Mouse (Mus musculus): ENCODE measurements at regions not wholly inside any gene's neighbourhood (a gene's known extent, or its start where the extent isn't known, plus 50 kb on each side); places are given as distances from the start of the nearest gene placed in this dataset.

- intact Hi-C loops (cut with DNase I), result no loop called here
Measured at GRCm38 (mm10) chr4:110119874-110120273, 142.0 kb downstream of the Dmrta2 start.

DNA sequence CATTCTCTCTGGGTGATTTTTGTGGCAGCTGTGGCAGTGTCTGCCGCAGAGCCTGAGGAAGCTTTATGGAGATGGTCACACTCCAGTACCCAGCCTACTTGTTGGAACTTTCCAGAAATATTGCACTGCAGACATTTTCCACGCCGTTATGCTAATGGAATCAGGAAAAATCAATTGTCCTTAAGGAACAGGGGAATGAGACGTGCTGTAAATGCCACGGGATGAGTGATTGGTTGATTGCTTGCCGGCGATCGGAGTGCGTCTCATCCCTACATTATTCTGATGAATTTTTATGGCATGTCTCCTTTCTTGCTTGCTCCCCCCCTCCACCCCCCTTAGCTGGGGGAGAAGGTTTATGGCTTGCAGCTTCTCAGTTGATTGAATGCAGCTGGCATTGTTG, 142.9 kb downstream of the Dmrta2 start:
- DNase-seq (ENCODE audit: low spot score in 2 of 2), result no peak
- intact Hi-C loops (cut with DNase I), result no loop called here

More at GRCm38 (mm10) chr4:110119874-110120273, 142.0 kb downstream of the Dmrta2 start:
- no peak for DNase-seq (ENCODE audit: low spot score in 2 of 2)

- intact Hi-C loops (cut with DNase I), result no loop called here
- DNase-seq (ENCODE audit: low spot score in 2 of 2), result no peak
Measured at GRCm38 (mm10) chr4:110121447-110121846, 143.6 kb downstream of the Dmrta2 start.

- no peak for DNase-seq (ENCODE audit: low spot score in 2 of 2)
- intact Hi-C loops (cut with DNase I), result no loop called here
Measured at GRCm38 (mm10) chr4:110125067-110125784, 147.4 kb downstream of the Dmrta2 start.

- intact Hi-C loops (cut with DNase I), result no loop called here
- no peak for DNase-seq (ENCODE audit: low spot score in 2 of 2)
Measured at GRCm38 (mm10) chr4:110127941-110128520, 150.2 kb downstream of the Dmrta2 start.

GRCm38 (mm10) chr4:110128918-110129317, 151.1 kb downstream of the Dmrta2 start:
- peak; percentile 78 to 90 for DNase-seq (ENCODE audit: low spot score in 2 of 2)
- intact Hi-C loops (cut with DNase I), result no loop called here

DNA sequence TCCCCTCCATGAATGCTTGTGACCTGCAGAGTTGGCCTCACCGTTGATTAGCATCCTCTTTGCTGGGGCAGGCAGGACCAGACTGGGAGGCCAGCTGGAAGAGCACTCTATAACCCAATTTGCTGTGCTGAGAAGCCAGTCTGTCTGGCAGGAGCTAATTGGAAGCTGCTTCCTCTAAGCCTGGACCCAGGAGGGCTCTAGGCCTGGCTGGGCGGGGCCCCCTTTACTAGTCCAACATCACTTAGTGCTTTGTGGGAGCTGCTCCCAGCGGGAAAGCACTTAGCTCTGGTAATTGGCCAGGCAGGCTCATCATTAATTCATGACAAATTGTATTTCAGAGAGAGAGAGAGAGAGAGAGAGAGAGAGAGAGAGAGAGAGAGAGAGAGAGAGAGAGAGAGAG, 151.7 kb downstream of the Dmrta2 start:
- DNase-seq (ENCODE audit: low spot score in 2 of 2), result no peak
- intact Hi-C loops (cut with DNase I), result no loop called here

DNA sequence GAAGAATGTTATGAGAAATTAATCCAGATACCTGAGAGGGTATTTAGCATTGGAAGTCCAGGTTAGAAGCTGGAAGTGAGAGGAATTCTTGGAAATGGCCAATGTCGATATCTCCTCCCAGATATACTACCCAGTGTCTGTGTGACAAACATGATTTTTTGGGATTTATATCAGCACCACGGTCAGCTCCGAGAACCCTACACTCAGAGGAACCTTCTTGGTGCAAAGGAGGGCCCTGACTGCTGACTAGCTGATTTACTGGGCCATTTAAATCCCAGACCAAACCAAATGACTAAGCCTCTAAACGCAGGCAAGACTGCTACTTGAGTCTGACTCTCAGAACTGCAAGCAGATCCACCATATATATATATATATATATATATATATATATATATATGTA, 154.2 kb downstream of the Dmrta2 start:
- DNase-seq (ENCODE audit: low spot score in 2 of 2), result no peak
- intact Hi-C loops (cut with DNase I), result loop anchor here (5.0 kb wide), 1 partner anchor 80 kb away; no protein-coding TSS in a partner anchor

DNA sequence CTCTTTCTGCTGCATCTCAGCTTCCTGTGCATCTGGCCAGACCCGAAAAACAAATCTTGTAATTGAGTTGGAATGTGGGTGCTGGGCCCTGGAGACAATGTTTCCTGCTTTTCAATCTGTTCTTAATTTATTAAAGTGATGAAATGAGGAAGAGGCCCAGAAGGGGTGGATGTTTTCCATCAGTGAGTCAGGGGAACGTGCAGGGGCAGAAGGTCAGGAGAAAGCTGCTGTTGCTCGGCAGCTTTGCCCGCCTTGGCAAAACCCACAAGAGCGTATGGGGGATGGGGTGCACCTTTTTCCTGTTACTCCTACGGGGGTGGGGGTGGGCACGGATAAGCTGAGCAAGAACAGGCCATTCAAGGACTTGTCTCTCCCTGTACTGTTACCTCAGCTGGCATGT, 156.2 kb downstream of the Dmrta2 start:
- intact Hi-C loops (cut with DNase I), result loop anchor here (5.0 kb wide), 1 partner anchor 82 kb away; no protein-coding TSS in a partner anchor
- no peak for DNase-seq (ENCODE audit: low spot score in 2 of 2)

- intact Hi-C loops (cut with DNase I), result no loop called here
- no peak for DNase-seq (ENCODE audit: low spot score in 2 of 2)
Measured at GRCm38 (mm10) chr4:110145229-110145628, 167.4 kb downstream of the Dmrta2 start.

DNA sequence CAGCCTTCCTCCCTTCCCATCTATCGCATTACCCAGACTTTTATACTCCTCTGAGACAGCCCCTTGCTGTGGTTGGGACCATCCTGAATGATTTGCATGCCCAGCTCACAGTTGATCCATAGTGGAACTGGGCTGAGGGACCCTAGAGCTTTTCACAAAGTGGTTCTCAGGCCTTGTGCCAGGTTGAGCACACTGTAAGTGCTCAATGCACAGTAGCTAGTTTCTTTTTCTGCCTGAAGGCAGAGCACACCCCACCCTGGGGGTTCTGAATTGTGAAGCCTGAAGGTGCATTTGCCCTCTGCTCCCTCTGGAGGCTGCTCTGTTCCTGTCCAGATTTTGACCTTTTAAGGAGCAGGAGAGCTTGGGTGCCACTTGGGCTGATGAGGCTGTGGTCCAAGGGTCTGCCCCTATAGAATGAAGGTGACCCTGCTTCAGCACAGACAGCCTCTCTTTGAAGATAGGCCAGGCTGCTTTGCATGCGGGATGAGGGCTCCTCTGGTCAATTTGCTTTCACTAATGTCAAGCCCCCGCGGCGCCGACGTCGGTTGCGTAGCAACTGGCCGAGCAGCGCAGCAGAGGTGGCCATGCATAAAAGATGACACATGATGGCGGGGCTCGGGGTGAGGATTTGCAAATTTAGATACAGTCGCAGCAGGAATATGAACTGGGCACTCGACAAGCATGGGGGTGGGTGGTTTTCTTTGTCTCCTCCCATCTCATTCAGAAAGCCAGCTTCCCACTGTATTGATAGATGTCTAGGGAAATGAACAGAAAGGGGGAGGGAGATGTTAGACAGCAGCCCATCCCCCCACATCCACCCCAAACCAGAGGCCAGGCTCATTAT, 174.5 kb downstream of the Dmrta2 start:
- DNase-seq (ENCODE audit: low spot score in 2 of 2), result peak; percentile 23 to 41
- intact Hi-C loops (cut with DNase I), result no loop called here
